ENCODE assay signal across 8 mouse cellular contexts in the genomic region with DNA sequence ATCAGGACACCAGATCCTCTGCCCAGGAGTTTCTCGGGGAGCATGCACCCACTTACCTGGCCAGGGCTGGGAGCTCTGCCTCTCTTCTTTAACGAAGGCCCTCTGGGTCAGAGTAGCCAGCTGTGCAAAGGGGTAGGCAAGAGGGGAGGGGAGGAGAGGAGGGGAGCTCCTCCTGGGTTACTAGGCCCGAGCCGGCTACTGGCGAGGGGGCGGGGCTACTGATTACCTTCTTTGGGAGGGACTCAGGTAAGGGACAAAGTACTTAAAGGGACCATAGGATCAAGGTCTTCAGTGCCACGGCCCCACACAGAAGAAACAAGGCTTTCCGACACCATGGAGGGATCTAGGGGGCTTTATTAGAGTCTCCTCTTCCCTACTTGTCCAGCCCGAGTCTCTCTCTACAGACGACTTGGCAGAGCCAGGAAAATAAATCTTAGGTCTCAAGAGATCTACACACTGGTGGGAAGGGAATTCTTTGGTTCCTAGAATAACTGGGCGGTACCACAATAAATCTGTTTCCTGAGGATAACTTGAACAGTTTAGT. TPM values are rescaled to one million over a fixed set of nuclear protein-coding genes. Genes with fewer than 3 reads are reported as not detected.
DNase-seq lines count a peak whose midpoint lies in the region; ATAC-seq lines count a peak whose summit lies in the region.

No protein-coding gene starts in this region.

- H3K27me3 ChIP-seq in lung, embryonic 15.5 days, result no peaks in the 10 kb centered on the region

- no peaks in the 10 kb centered on the region for H3K36me3 ChIP-seq in lung, embryonic 15.5 days

- peak overlapping the region; percentile 98 for H3K27ac ChIP-seq in lung, embryonic 15.5 days

- peak; percentile 55 for DNase-seq in thymus, postnatal 4 days
- DNase-seq in thymus, postnatal 25 days, result no peak
- peak; percentile 82 to 87 for DNase-seq in kidney, adult 8-10 months
- peak; percentile 59 for DNase-seq in urinary bladder, postnatal 25 days (ENCODE audit: low spot score)
- no peak for DNase-seq in frontal cortex, postnatal 10 days (ENCODE audit: low spot score in 2 of 2)
- DNase-seq in gastrocnemius, adult 8-10 months (ENCODE audit: low spot score in 2 of 2), result no peak

- no peaks in the 10 kb centered on the region for H3K9me3 ChIP-seq in lung, embryonic 15.5 days

- peak overlapping the region; percentile 59 for H3K4me2 ChIP-seq in lung, embryonic 15.5 days

- H3K9ac ChIP-seq in lung, embryonic 15.5 days, result peak overlapping the region; percentile 57

- peak; percentile 23 for ATAC-seq in erythroid progenitor cell, adult 5-6 weeks (replicated peaks; ENCODE audit: low FRiP score, poor library complexity, severe bottlenecking)
- ATAC-seq in lung, embryonic 15.5 days (ENCODE audit: borderline replicate concordance, extremely low read depth, low FRiP score, low TSS enrichment), result 0 out of 2 replicates have a peak, but pooled peaks have one; percentile 6

- H3K4me3 ChIP-seq in lung, embryonic 15.5 days, result peak overlapping the region; percentile 81

- peaks cover 19% of the 10 kb centered on the region for H3K4me1 ChIP-seq in lung, embryonic 15.5 days

- WGBS in lung, embryonic 15.5 days, result 15% methylated on average over 11 of the region's 11 CpGs

RNA-seq across cellular contexts. Expression of gene Nosip, which starts 0.6 kb away (rescaled TPM):
- 24.5 and 30.6 TPM in 2 replicates for total RNA-seq in erythroid progenitor cell, adult 5-6 weeks (2015; ENCODE audit: low replicate concordance)
- total RNA-seq in erythroid progenitor cell, adult 5-6 weeks (2017; ENCODE audit: low replicate concordance), result 32.7 and 54.0 TPM in 2 replicates
- 74.9 and 75.1 TPM in 2 replicates for polyA plus RNA-seq in lung, embryonic 15.5 days (2015; fragmentation: Nextera tagmentation; extraction: Ambion mirVana)
- 10 to 100 TPM; 24.5 to 31.0 (median 28.2) TPM for total RNA-seq in gastrocnemius, adult 8-10 months (2022)

RNA-seq across cellular contexts. Expression of gene Prrg2, which starts 0.9 kb away (rescaled TPM):
- total RNA-seq in erythroid progenitor cell, adult 5-6 weeks (2015; ENCODE audit: low replicate concordance), result 2.9 and 8.8 TPM in 2 replicates
- 0.91 and 6.8 TPM in 2 replicates for total RNA-seq in erythroid progenitor cell, adult 5-6 weeks (2017; ENCODE audit: low replicate concordance)
- 23.1 and 24.2 TPM in 2 replicates for polyA plus RNA-seq in lung, embryonic 15.5 days (2015; fragmentation: Nextera tagmentation; extraction: Ambion mirVana)
- 10 to 100 TPM in 2 of 4 experiments, 1 to 10 TPM in 2; 7.2 to 13.3 (median 10.6) TPM for total RNA-seq in gastrocnemius, adult 8-10 months (2022)

RNA-seq across cellular contexts. Expression of gene Prr12, which starts 8.9 kb away (rescaled TPM):
- 3.6 and 6.7 TPM in 2 replicates for total RNA-seq in erythroid progenitor cell, adult 5-6 weeks (2015; ENCODE audit: low replicate concordance)
- 0.13 and 0.23 TPM in 2 replicates for total RNA-seq in erythroid progenitor cell, adult 5-6 weeks (2017; ENCODE audit: low replicate concordance)
- 10.9 and 11.1 TPM in 2 replicates for polyA plus RNA-seq in lung, embryonic 15.5 days (2015; fragmentation: Nextera tagmentation; extraction: Ambion mirVana)
- total RNA-seq in gastrocnemius, adult 8-10 months (2022), result 10 to 100 TPM; 15.3 to 17.5 (median 15.9) TPM

RNA-seq across cellular contexts. Expression of gene Rcn3, which starts 30.4 kb away (rescaled TPM):
- total RNA-seq in erythroid progenitor cell, adult 5-6 weeks (2015; ENCODE audit: low replicate concordance), result 1.1 and 8.8 TPM in 2 replicates
- 1.9 and 4.0 TPM in 2 replicates for total RNA-seq in erythroid progenitor cell, adult 5-6 weeks (2017; ENCODE audit: low replicate concordance)
- 353 and 358 TPM in 2 replicates for polyA plus RNA-seq in lung, embryonic 15.5 days (2015; fragmentation: Nextera tagmentation; extraction: Ambion mirVana)
- 10 to 100 TPM in 1 of 4 experiments, 1 to 10 TPM in 3; 4.1 to 10.2 (median 7.5) TPM for total RNA-seq in gastrocnemius, adult 8-10 months (2022)

RNA-seq across cellular contexts. Expression of gene Fcgrt, which starts 42.0 kb away (rescaled TPM):
- 10.5 TPM in 2 replicates for total RNA-seq in erythroid progenitor cell, adult 5-6 weeks (2015; ENCODE audit: low replicate concordance)
- total RNA-seq in erythroid progenitor cell, adult 5-6 weeks (2017; ENCODE audit: low replicate concordance), result 8.3 and 9.7 TPM in 2 replicates
- polyA plus RNA-seq in lung, embryonic 15.5 days (2015; fragmentation: Nextera tagmentation; extraction: Ambion mirVana), result 73.6 and 83.1 TPM in 2 replicates
- total RNA-seq in gastrocnemius, adult 8-10 months (2022), result 10 to 100 TPM; 23.8 to 37.0 (median 30.0) TPM

Comparison
In these comparisons a context has a peak if more than half of its experiments do, and no peak if none do; other contexts are left out.
1. DNase-seq: peak in thymus, postnatal 4 days (single experiment), kidney, adult 8-10 months (2 of 2) and urinary bladder, postnatal 25 days (single experiment); none in thymus, postnatal 25 days (single experiment), frontal cortex, postnatal 10 days (0 of 2) and gastrocnemius, adult 8-10 months (0 of 2).